Mouse (Mus musculus) limb, embryonic 14.5 days (tissue): Measurements from ENCODE around the gene Rexo2. TPM values are rescaled to one million over a fixed set of nuclear protein-coding genes. Genes with fewer than 3 reads are reported as not detected.
"Not testable (repeated sequence)": the region's sequence is repeated elsewhere in the genome, so short reads cannot be mapped to it uniquely, and the experiment has no call there.

Experiments
- ATAC-seq: fragments of 200-750 bp; cut with Nextera tagmentation; 2 replicates; pipeline ENCODE4 v1.8.0; 2017; ENCODE audit warnings: low read depth, moderate number of reproducible peaks, moderate TSS enrichment; ENCODE audit not compliant: low FRiP score
- DNase-seq: peaks from one replicate; pipeline ENCODE4 v3.0.0-alpha.2; 2015; ENCODE audit warnings: low spot score
- H3K27ac ChIP-seq: fragments of 300-500 bp; sonication (generic); replicated peaks from 2 replicates; pipeline ENCODE4 v1.5.1; 2014; ENCODE audit warnings: low read depth, mild to moderate bottlenecking, low read length, moderate library complexity, mixed read lengths
- H3K27me3 ChIP-seq: fragments of 300-500 bp; sonication (generic); 2 replicates; pipeline ENCODE4 v1.6.1; 2014; ENCODE audit warnings: low read length, mixed read lengths; ENCODE audit not compliant: control insufficient read depth, insufficient read depth
- H3K36me3 ChIP-seq: fragments of 300-500 bp; sonication (generic); 2 replicates; pipeline ENCODE4 v1.6.1; 2014; ENCODE audit warnings: mild to moderate bottlenecking, low read length, moderate library complexity, mixed read lengths; ENCODE audit not compliant: control insufficient read depth, insufficient read depth
- H3K4me1 ChIP-seq: fragments of 300-500 bp; sonication (generic); 2 replicates; pipeline ENCODE4 v1.6.1; 2014; ENCODE audit warnings: antibody characterized with exemption, low read length, mixed read lengths; ENCODE audit not compliant: control insufficient read depth, insufficient read depth
- H3K4me2 ChIP-seq: fragments of 300-500 bp; sonication (generic); replicated peaks from 2 replicates; pipeline ENCODE4 v1.6.1; 2014; ENCODE audit warnings: low read depth, mild to moderate bottlenecking, low read length, moderate library complexity; ENCODE audit not compliant: severe bottlenecking
- H3K4me3 ChIP-seq: fragments of 300-500 bp; sonication (generic); replicated peaks from 2 replicates; pipeline ENCODE4 v1.5.1; 2014; ENCODE audit warnings: low read length
- H3K9ac ChIP-seq: fragments of 300-500 bp; sonication (generic); 2 replicates; pipeline ENCODE4 v1.6.1; 2014; ENCODE audit warnings: mild to moderate bottlenecking, low read depth, low read length, moderate library complexity; ENCODE audit not compliant: severe bottlenecking
- H3K9me3 ChIP-seq: fragments of 300-500 bp; sonication (generic); 2 replicates; pipeline ENCODE4 v1.6.1; 2016; ENCODE audit warnings: low read length; ENCODE audit not compliant: control insufficient read depth
- POLR2A ChIP-seq: fragments of 200-500 bp; IDR thresholded peaks from 2 replicates; pipeline ENCODE4 v1.8.0; 2012; ENCODE audit warnings: inconsistent platforms, mild to moderate bottlenecking, moderate library complexity, borderline replicate concordance; ENCODE audit not compliant: insufficient read depth, insufficient read length; ENCODE audit errors: extremely low read depth
- WGBS: fragments of 180-500 bp; shearing (Covaris S2); extraction: QIAGEN DNeasy Blood & Tissue Kit; methylation state at CpG from one replicate; pipeline ENCODE4 v1.1.7; 2014; 5-methylcytosine and 5-hydroxymethylcytosine counted together
- polyA plus RNA-seq, 2 experiments: library from polyadenylated mRNA; depleted of rRNA in 1 of 2; stranded (reverse) in 1 of 2; unstranded in 1 of 2; fragments of >200 nt; fragmentation: Nextera tagmentation in 1 of 2; extraction: Ambion mirVana in 1 of 2; gene quantifications; 2 replicates each; pipeline versions ENCODE4 v1.2.1 to v1.2.3; 2012 to 2014

Gene Rexo2
- polyA plus RNA-seq, 2 experiments: 111 to 119 TPM

GRCm38 (mm10) chr9:48472441-48473025 lies 7.9 kb downstream of the Rexo2 start:
- no peak overlapping the region for H3K4me3 ChIP-seq

GRCm38 (mm10) chr9:48467471-48467870 lies 13.0 kb downstream of the Rexo2 start:
- not testable (repeated sequence) for ATAC-seq, H3K4me3 ChIP-seq, H3K27ac ChIP-seq, H3K4me2 ChIP-seq, H3K4me1 ChIP-seq, H3K9me3 ChIP-seq, DNase-seq, H3K9ac ChIP-seq, H3K27me3 ChIP-seq
- WGBS: 98% methylated on average over 5 of the region's 5 CpGs
- peaks cover 40% of the 10 kb centered on the region for H3K36me3 ChIP-seq

More at GRCm38 (mm10) chr9:48472441-48473025, 7.9 kb downstream of the Rexo2 start:
- H3K36me3 ChIP-seq: peaks cover 57% of the 10 kb centered on the region
- ATAC-seq (no peak), DNase-seq (no peak)
- H3K27ac ChIP-seq: no peak overlapping the region
- no peaks in the 10 kb centered on the region for H3K4me1 ChIP-seq
- H3K4me2 ChIP-seq: no peak overlapping the region
- H3K9ac ChIP-seq: no peak overlapping the region
- H3K9me3 ChIP-seq: no peaks in the 10 kb centered on the region
- WGBS: 91% methylated on average over 15 of the region's 15 CpGs
- no peak for TF ChIP-seq POLR2A
- no peaks in the 10 kb centered on the region for H3K27me3 ChIP-seq

GRCm38 (mm10) chr9:48466804-48467203 lies 13.6 kb downstream of the Rexo2 start:
- Histone ChIP-seq H3K4me3 (no peak overlapping the region), H3K9me3 (peaks cover 4% of the 10 kb centered on the region), H3K27ac (no peak overlapping the region), H3K9ac (no peak overlapping the region), H3K4me2 (no peak overlapping the region), H3K27me3 (no peaks in the 10 kb centered on the region), H3K36me3 (peaks cover 40% of the 10 kb centered on the region), H3K4me1 (no peaks in the 10 kb centered on the region)
- DNase-seq (peak; percentile 5), ATAC-seq (no peak)
- 65% methylated on average over 3 of the region's 3 CpGs for WGBS
- no peak for TF ChIP-seq POLR2A

GRCm38 (mm10) chr9:48465671-48466070 lies 14.8 kb downstream of the Rexo2 start:
- peaks cover 31% of the 10 kb centered on the region for H3K36me3 ChIP-seq

GRCm38 (mm10) chr9:48461545-48461944 lies 18.9 kb downstream of the Rexo2 start:
- 93% methylated on average over 3 of the region's 3 CpGs for WGBS
- ATAC-seq (no peak), DNase-seq (no peak)
- H3K27ac ChIP-seq: no peak overlapping the region
- H3K36me3 ChIP-seq: 0 out of 2 replicates have a peak, but pooled peaks cover 3% of the 10 kb centered on the region
- H3K4me1 ChIP-seq: no peaks in the 10 kb centered on the region
- no peak for TF ChIP-seq POLR2A
- H3K4me3 ChIP-seq: no peak overlapping the region
- H3K4me2 ChIP-seq: no peak overlapping the region
- no peaks in the 10 kb centered on the region for H3K27me3 ChIP-seq
- H3K9me3 ChIP-seq: peaks cover 4% of the 10 kb centered on the region
- no peak overlapping the region for H3K9ac ChIP-seq

More at GRCm38 (mm10) chr9:48465671-48466070, 14.8 kb downstream of the Rexo2 start:
- no peaks in the 10 kb centered on the region for H3K4me1 ChIP-seq
- H3K4me3 ChIP-seq: no peak overlapping the region
- no peak for DNase-seq
- peaks cover 4% of the 10 kb centered on the region for H3K9me3 ChIP-seq
- no peak for ATAC-seq
- H3K27me3 ChIP-seq: no peaks in the 10 kb centered on the region
- 97% methylated on average over 3 of the region's 3 CpGs for WGBS
- H3K27ac ChIP-seq: no peak overlapping the region
- no peak overlapping the region for H3K9ac ChIP-seq
- no peak for TF ChIP-seq POLR2A
- no peak overlapping the region for H3K4me2 ChIP-seq
